Mouse (Mus musculus) cortical plate, adult 2 months (tissue): ENCODE data around the gene Prss56.

Experiments used
- CTCF ChIP-seq: fragments of 200-500 bp; IDR thresholded peaks from 2 replicates; pipeline ENCODE4 v1.5.1; 2011; ENCODE audit warnings: mild to moderate bottlenecking, control low read depth, low read length; ENCODE audit not compliant: insufficient read depth; ENCODE audit errors: extremely low read depth
- POLR2A ChIP-seq: fragments of 200-500 bp; IDR thresholded peaks from 2 replicates; pipeline ENCODE4 v1.6.1; 2011; ENCODE audit warnings: mild to moderate bottlenecking, low read length, control low read depth; ENCODE audit not compliant: insufficient read depth; ENCODE audit errors: extremely low read depth

DNA sequence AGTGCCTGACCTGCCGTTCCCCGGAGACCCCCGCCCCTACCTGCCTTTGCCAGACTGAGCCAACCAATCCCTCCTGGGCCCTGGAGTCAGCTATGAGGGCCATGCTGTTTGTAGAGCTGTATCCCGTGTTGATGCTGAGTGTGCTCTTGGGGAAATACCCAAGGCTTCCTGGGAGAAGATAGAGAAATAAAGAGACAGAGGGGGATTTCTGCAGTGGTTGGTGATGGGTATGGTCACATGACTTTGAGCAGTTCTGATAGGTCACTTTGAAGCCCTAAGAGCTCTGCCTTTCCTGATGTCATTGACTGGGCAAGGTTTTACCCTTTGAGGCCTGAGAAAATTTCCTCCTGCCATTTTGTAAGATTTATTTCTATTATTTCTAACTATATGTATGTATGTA, 28.3 kb downstream of the Prss56 start:
- TF ChIP-seq POLR2A, result no peak
- no peak for TF ChIP-seq CTCF
